Mouse (Mus musculus): ENCODE data around the gene Il2rb. TPM values are rescaled to one million over a fixed set of nuclear protein-coding genes. Genes with fewer than 3 reads are reported as not detected.

Il2rb gene
- polyA plus RNA-seq, 1 experiment from 2014 or later: 0.16 TPM

GRCm38 (mm10) chr15:78493401-78494010, 1.6 kb downstream of the Il2rb start:
- Histone ChIP-seq H3K9me3 (ENCODE audit: control insufficient read depth, low read length) (no peaks in the 10 kb centered on the region), H3K9ac (ENCODE audit: low read length) (no peak overlapping the region), H3K27me3 (ENCODE audit: control insufficient read depth, insufficient read depth, low read length) (no peaks in the 10 kb centered on the region), H3K4me3 (ENCODE audit: control insufficient read depth in 1 of 2, insufficient read depth in 1 of 2, low read depth in 1 of 2, low read length in 2 of 2) (no peak overlapping the region), H3K4me2 (ENCODE audit: low read length) (no peak overlapping the region), H3K27ac (replicated peaks in 1 of 2; ENCODE audit: control insufficient read depth in 1 of 2, insufficient read depth in 1 of 2, low read depth in 2 of 2, low read length in 2 of 2) (no peak overlapping the region), H3K4me1 (ENCODE audit: control insufficient read depth in 2 of 2, insufficient read depth in 2 of 2, low read length in 2 of 2) (peaks cover 0 to 5% of the 10 kb centered on the region in 2 experiments; a peak in 2 of 4 replicates), H3K36me3 (ENCODE audit: control insufficient read depth, insufficient read depth, low read length) (no peaks in the 10 kb centered on the region)
- 73% methylated on average over 10 of the region's 10 CpGs for WGBS
- no peak for ATAC-seq (ENCODE audit: insufficient number of reproducible peaks, insufficient read depth, low FRiP score, low read depth)

- Histone ChIP-seq H3K4me2 (ENCODE audit: low read length) (no peak overlapping the region), H3K27ac (replicated peaks in 1 of 2; ENCODE audit: control insufficient read depth in 1 of 2, insufficient read depth in 1 of 2, low read depth in 2 of 2, low read length in 2 of 2) (no peak overlapping the region), H3K9me3 (ENCODE audit: control insufficient read depth, low read length) (no peaks in the 10 kb centered on the region), H3K36me3 (ENCODE audit: control insufficient read depth, insufficient read depth, low read length) (no peaks in the 10 kb centered on the region), H3K4me3 (ENCODE audit: control insufficient read depth in 1 of 2, insufficient read depth in 1 of 2, low read depth in 1 of 2, low read length in 2 of 2) (no peak overlapping the region), H3K9ac (ENCODE audit: low read length) (no peak overlapping the region), H3K27me3 (ENCODE audit: control insufficient read depth, insufficient read depth, low read length) (0 out of 2 replicates have a peak, but pooled peaks cover 3% of the 10 kb centered on the region), H3K4me1 (ENCODE audit: control insufficient read depth in 2 of 2, insufficient read depth in 2 of 2, low read length in 2 of 2) (peaks cover 0 to 3% of the 10 kb centered on the region in 2 experiments; a peak in 1 of 4 replicates)
- ATAC-seq (ENCODE audit: insufficient number of reproducible peaks, insufficient read depth, low FRiP score, low read depth): no peak
- 80% methylated on average over 3 of the region's 3 CpGs for WGBS
Measured at GRCm38 (mm10) chr15:78491301-78491700, 3.8 kb downstream of the Il2rb start.

- no peak for ATAC-seq (ENCODE audit: insufficient number of reproducible peaks, insufficient read depth, low FRiP score, low read depth)
- no peak overlapping the region for H3K27ac ChIP-seq (replicated peaks in 1 of 2; ENCODE audit: control insufficient read depth in 1 of 2, insufficient read depth in 1 of 2, low read depth in 2 of 2, low read length in 2 of 2)
- no peaks in the 10 kb centered on the region for H3K9me3 ChIP-seq (ENCODE audit: control insufficient read depth, low read length)
- WGBS: 74% methylated on average over 8 of the region's 8 CpGs
- H3K9ac ChIP-seq (ENCODE audit: low read length): no peak overlapping the region
- H3K4me3 ChIP-seq (ENCODE audit: control insufficient read depth in 1 of 2, insufficient read depth in 1 of 2, low read depth in 1 of 2, low read length in 2 of 2): no peak overlapping the region
- 0 out of 2 replicates have a peak, but pooled peaks cover 4% of the 10 kb centered on the region for H3K27me3 ChIP-seq (ENCODE audit: control insufficient read depth, insufficient read depth, low read length)
- H3K4me1 ChIP-seq (ENCODE audit: control insufficient read depth in 2 of 2, insufficient read depth in 2 of 2, low read length in 2 of 2): peaks cover 0 to 3% of the 10 kb centered on the region in 2 experiments; a peak in 1 of 4 replicates
- no peaks in the 10 kb centered on the region for H3K36me3 ChIP-seq (ENCODE audit: control insufficient read depth, insufficient read depth, low read length)
- no peak overlapping the region for H3K4me2 ChIP-seq (ENCODE audit: low read length)
Measured at GRCm38 (mm10) chr15:78489906-78490305, 5.2 kb downstream of the Il2rb start.

- 84% methylated on average over 3 of the region's 3 CpGs for WGBS
- H3K4me1 ChIP-seq (ENCODE audit: control insufficient read depth in 2 of 2, insufficient read depth in 2 of 2, low read length in 2 of 2): peaks cover 0 to 3% of the 10 kb centered on the region in 2 experiments; a peak in 1 of 4 replicates
- H3K36me3 ChIP-seq (ENCODE audit: control insufficient read depth, insufficient read depth, low read length): no peaks in the 10 kb centered on the region
- no peak overlapping the region for H3K4me3 ChIP-seq (ENCODE audit: control insufficient read depth in 1 of 2, insufficient read depth in 1 of 2, low read depth in 1 of 2, low read length in 2 of 2)
- H3K9ac ChIP-seq (ENCODE audit: low read length): no peak overlapping the region
- no peak overlapping the region for H3K27ac ChIP-seq (replicated peaks in 1 of 2; ENCODE audit: control insufficient read depth in 1 of 2, insufficient read depth in 1 of 2, low read depth in 2 of 2, low read length in 2 of 2)
- 0 out of 2 replicates have a peak, but pooled peaks cover 10% of the 10 kb centered on the region for H3K27me3 ChIP-seq (ENCODE audit: control insufficient read depth, insufficient read depth, low read length)
- ATAC-seq (ENCODE audit: insufficient number of reproducible peaks, insufficient read depth, low FRiP score, low read depth): no peak
- H3K9me3 ChIP-seq (ENCODE audit: control insufficient read depth, low read length): no peaks in the 10 kb centered on the region
- no peak overlapping the region for H3K4me2 ChIP-seq (ENCODE audit: low read length)
Measured at GRCm38 (mm10) chr15:78489248-78489647, 5.8 kb downstream of the Il2rb start.

DNA sequence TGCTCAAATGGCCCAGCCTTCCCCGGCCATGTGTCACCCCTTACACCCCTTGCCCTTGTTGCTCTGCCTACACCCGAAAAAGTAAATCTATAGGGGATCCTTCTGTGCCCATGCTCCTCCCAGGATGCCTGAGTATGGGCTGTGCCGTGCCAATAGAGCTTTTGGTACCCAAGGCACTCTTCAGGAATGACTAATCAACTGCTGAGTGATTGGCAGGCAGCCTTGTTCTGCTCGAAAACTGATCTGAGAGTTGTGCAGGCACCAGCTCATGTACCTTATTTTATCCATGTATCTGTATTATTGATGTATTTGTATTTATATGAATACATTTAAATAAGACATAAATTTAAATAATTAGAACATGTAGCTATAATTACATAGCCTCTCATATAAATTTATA, 8.0 kb downstream of the Il2rb start:
- Histone ChIP-seq H3K4me3 (ENCODE audit: control insufficient read depth in 1 of 2, insufficient read depth in 1 of 2, low read depth in 1 of 2, low read length in 2 of 2) (no peak overlapping the region), H3K4me1 (ENCODE audit: control insufficient read depth in 2 of 2, insufficient read depth in 2 of 2, low read length in 2 of 2) (peaks cover 0 to 3% of the 10 kb centered on the region in 2 experiments; a peak in 1 of 4 replicates), H3K9ac (ENCODE audit: low read length) (no peak overlapping the region), H3K27me3 (ENCODE audit: control insufficient read depth, insufficient read depth, low read length) (0 out of 2 replicates have a peak, but pooled peaks cover 11% of the 10 kb centered on the region), H3K9me3 (ENCODE audit: control insufficient read depth, low read length) (no peaks in the 10 kb centered on the region), H3K27ac (replicated peaks in 1 of 2; ENCODE audit: control insufficient read depth in 1 of 2, insufficient read depth in 1 of 2, low read depth in 2 of 2, low read length in 2 of 2) (no peak overlapping the region), H3K36me3 (ENCODE audit: control insufficient read depth, insufficient read depth, low read length) (no peaks in the 10 kb centered on the region), H3K4me2 (ENCODE audit: low read length) (no peak overlapping the region)
- 60% methylated on average over 4 of the region's 4 CpGs for WGBS
- ATAC-seq (ENCODE audit: insufficient number of reproducible peaks, insufficient read depth, low FRiP score, low read depth): no peak

GRCm38 (mm10) chr15:78486564-78486963, 8.5 kb downstream of the Il2rb start:
- H3K9me3 ChIP-seq (ENCODE audit: control insufficient read depth, low read length): no peaks in the 10 kb centered on the region
- peaks cover 0 to 3% of the 10 kb centered on the region in 2 experiments; a peak in 1 of 4 replicates for H3K4me1 ChIP-seq (ENCODE audit: control insufficient read depth in 2 of 2, insufficient read depth in 2 of 2, low read length in 2 of 2)
- H3K4me2 ChIP-seq (ENCODE audit: low read length): no peak overlapping the region
- H3K4me3 ChIP-seq (ENCODE audit: control insufficient read depth in 1 of 2, insufficient read depth in 1 of 2, low read depth in 1 of 2, low read length in 2 of 2): no peak overlapping the region
- ATAC-seq (ENCODE audit: insufficient number of reproducible peaks, insufficient read depth, low FRiP score, low read depth): no peak
- H3K9ac ChIP-seq (ENCODE audit: low read length): no peak overlapping the region
- no peaks in the 10 kb centered on the region for H3K36me3 ChIP-seq (ENCODE audit: control insufficient read depth, insufficient read depth, low read length)
- 87% methylated on average over 1 of the region's 1 CpGs for WGBS
- H3K27ac ChIP-seq (replicated peaks in 1 of 2; ENCODE audit: control insufficient read depth in 1 of 2, insufficient read depth in 1 of 2, low read depth in 2 of 2, low read length in 2 of 2): no peak overlapping the region
- 0 out of 2 replicates have a peak, but pooled peaks cover 11% of the 10 kb centered on the region for H3K27me3 ChIP-seq (ENCODE audit: control insufficient read depth, insufficient read depth, low read length)

- Histone ChIP-seq H3K36me3 (ENCODE audit: control insufficient read depth, insufficient read depth, low read length) (no peaks in the 10 kb centered on the region), H3K27me3 (ENCODE audit: control insufficient read depth, insufficient read depth, low read length) (0 out of 2 replicates have a peak, but pooled peaks cover 11% of the 10 kb centered on the region), H3K9ac (ENCODE audit: low read length) (no peak overlapping the region), H3K27ac (replicated peaks in 1 of 2; ENCODE audit: control insufficient read depth in 1 of 2, insufficient read depth in 1 of 2, low read depth in 2 of 2, low read length in 2 of 2) (no peak overlapping the region), H3K4me2 (ENCODE audit: low read length) (no peak overlapping the region), H3K4me1 (ENCODE audit: control insufficient read depth in 2 of 2, insufficient read depth in 2 of 2, low read length in 2 of 2) (peaks cover 0 to 7% of the 10 kb centered on the region in 2 experiments; a peak in 1 of 4 replicates), H3K9me3 (ENCODE audit: control insufficient read depth, low read length) (no peaks in the 10 kb centered on the region), H3K4me3 (ENCODE audit: control insufficient read depth in 1 of 2, insufficient read depth in 1 of 2, low read depth in 1 of 2, low read length in 2 of 2) (no peak overlapping the region)
- no peak for ATAC-seq (ENCODE audit: insufficient number of reproducible peaks, insufficient read depth, low FRiP score, low read depth)
- 68% methylated on average over 4 of the region's 4 CpGs for WGBS
Measured at GRCm38 (mm10) chr15:78483311-78483710, 11.8 kb downstream of the Il2rb start.

Measured in heart, embryonic 14.5 days (tissue).